Mouse (Mus musculus): ENCODE results near the gene Ankrd44.

Gene Ankrd44

GRCm38 (mm10) chr1:54639506-54640078 is 286.6 kb downstream of the Ankrd44 start:
- DNase-seq (ENCODE audit: low spot score in 2 of 2) = no peak

- DNase-seq (ENCODE audit: low spot score in 2 of 2) = no peak
These were observed 287.1 kb downstream of the Ankrd44 start for GRCm38 (mm10) chr1:54639076-54639475.

GRCm38 (mm10) chr1:54637340-54637739 is 288.8 kb downstream of the Ankrd44 start:
- DNase-seq (ENCODE audit: low spot score in 2 of 2) = no peak

GRCm38 (mm10) chr1:54629106-54629505 is 297.1 kb downstream of the Ankrd44 start:
- no peak for DNase-seq (ENCODE audit: low spot score in 2 of 2)

GRCm38 (mm10) chr1:54614963-54615362 is 311.2 kb downstream of the Ankrd44 start:
- no peak for DNase-seq (ENCODE audit: low spot score in 2 of 2)

- DNase-seq (ENCODE audit: low spot score in 2 of 2) = no peak
These were observed 313.8 kb downstream of the Ankrd44 start for GRCm38 (mm10) chr1:54612344-54612743.

- no peak for DNase-seq (ENCODE audit: low spot score in 2 of 2)
These were observed 314.3 kb downstream of the Ankrd44 start for GRCm38 (mm10) chr1:54611891-54612290.

GRCm38 (mm10) chr1:54606936-54607335 is 319.3 kb downstream of the Ankrd44 start:
- no peak for DNase-seq (ENCODE audit: low spot score in 2 of 2)

GRCm38 (mm10) chr1:54601692-54602091 is 324.5 kb downstream of the Ankrd44 start:
- DNase-seq (ENCODE audit: low spot score in 2 of 2) = no peak

GRCm38 (mm10) chr1:54600275-54600674 is 325.9 kb downstream of the Ankrd44 start:
- DNase-seq (ENCODE audit: low spot score in 2 of 2) = no peak

GRCm38 (mm10) chr1:54597594-54598217 is 328.5 kb downstream of the Ankrd44 start:
- DNase-seq (ENCODE audit: low spot score in 2 of 2) = no peak

GRCm38 (mm10) chr1:54596151-54596550 is 330.0 kb downstream of the Ankrd44 start:
- no peak for DNase-seq (ENCODE audit: low spot score in 2 of 2)

Data from urinary bladder, adult 18-20 months (tissue).